Mouse (Mus musculus): ENCODE results near the gene Pld5.

DNA sequence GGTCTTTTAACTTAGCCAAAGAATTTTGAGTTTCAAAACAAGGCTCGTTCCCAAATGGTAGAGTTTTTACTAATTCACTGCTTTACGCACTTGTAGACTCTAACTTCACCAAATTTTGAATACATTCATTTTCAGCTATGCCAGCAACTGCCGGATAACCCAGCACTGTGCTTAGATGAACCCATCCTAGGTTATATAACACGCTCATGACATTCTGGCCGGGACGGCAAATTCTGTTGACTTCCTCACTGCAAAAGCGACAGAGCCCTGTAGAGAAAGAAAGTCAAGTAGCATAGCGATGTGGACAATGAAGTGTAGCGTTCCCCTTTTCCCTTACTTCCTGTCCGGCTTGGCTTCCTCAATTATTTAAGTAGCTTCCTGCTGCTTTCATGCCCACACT is 51.3 kb downstream of the Pld5 start:
- TF ChIP-seq CTCF (IDR thresholded peaks at IDR 0.05; ENCODE audit: borderline replicate concordance, extremely low read depth, insufficient read depth, insufficient read length) (no peak), POLR2A (IDR thresholded peaks at IDR 0.05; ENCODE audit: borderline replicate concordance, extremely low read depth, insufficient read depth, insufficient read length, poor library complexity, severe bottlenecking) (no peak)

All from brain, embryonic 14.5 days (tissue).